Mouse (Mus musculus) liver, embryonic 14.5 days (tissue): Measurements from ENCODE around the gene Maml2.

Experiments used
- CTCF ChIP-seq: IDR thresholded peaks from 2 replicates; pipeline ENCODE4 v1.5.1; 2016; ENCODE audit warnings: antibody characterized with exemption, low read depth, control low read depth
- EP300 ChIP-seq: IDR thresholded peaks from 2 replicates; pipeline ENCODE4 v1.6.1; 2016; ENCODE audit warnings: antibody characterized with exemption, low read depth

- TF ChIP-seq CTCF (no peak), EP300 (no peak)
These were observed 144.4 kb downstream of the Maml2 start for GRCm38 (mm10) chr9:13442012-13442735.
